Mouse (Mus musculus) thymus, postnatal 36 days (tissue): Measurements from ENCODE around the gene Akap12.

ENCODE experiments used
- DNase-seq, 2 experiments: peaks; one replicate each; pipeline ENCODE4 v3.0.0; 2022; ENCODE audit warnings: mixed read lengths in 2 of 2

The Akap12 gene

DNA sequence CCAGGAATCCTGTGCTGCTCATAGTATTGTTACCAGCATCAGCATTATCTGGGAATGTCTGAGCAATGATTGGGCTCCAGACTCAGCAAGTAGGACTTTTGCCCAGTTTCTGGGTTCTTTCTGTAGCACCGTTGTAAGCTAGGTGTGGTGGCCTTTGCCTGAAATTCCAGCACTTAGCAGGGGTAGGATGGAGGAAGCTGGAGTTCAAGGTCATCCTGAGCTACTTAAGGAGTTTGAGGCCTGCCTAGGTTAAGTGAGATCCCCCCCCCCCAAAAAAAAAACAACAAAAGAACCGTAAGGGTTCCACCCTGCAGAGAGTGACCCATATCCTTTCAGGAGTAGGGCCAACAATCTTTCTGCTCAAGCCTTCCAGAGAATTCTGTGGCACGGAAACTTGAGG is 98.4 kb downstream of the Akap12 start:
- DNase-seq, result no peak

DNA sequence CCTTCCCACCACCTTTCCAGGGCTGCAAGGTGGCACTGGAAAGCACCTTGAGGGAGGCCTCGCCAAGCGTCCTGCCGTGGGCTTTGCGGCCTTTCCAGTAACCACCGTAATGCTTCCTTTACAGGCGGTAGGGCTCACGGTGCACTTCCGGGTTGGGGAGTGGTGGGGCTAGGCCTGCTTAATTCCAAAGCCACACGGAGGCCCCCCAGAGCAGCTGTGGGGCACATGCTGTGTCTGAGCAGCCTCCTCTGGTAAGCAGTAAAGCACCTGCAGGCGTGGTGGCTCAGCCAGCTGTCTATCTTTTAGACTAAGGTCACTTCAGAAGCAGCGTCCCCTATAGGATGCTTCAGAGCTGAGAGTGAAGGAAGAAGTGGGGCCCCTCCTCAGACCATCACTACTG is 103.9 kb downstream of the Akap12 start:
- DNase-seq, result peak; percentile 28 to 59

DNA sequence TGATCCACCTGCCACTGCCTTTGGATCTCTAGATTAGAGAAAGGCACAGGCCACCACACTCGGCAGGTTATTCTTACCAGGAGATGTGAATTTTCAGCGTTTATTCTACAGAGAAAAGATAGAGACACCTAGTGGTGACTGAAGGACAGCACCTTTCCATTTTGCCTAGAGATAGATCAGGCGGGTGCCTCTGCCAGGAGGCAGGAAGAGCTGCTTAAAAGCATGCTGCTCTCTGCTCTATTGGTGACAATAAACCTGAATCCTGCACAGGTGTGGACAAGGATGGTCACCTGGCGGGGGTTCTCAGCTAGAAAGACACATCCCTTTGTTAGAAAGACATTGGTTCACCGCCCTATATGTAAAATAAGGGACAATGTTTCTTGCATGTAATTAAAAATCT is 105.8 kb downstream of the Akap12 start:
- peak in 1 of 2 experiments; percentile 35 for DNase-seq

DNA sequence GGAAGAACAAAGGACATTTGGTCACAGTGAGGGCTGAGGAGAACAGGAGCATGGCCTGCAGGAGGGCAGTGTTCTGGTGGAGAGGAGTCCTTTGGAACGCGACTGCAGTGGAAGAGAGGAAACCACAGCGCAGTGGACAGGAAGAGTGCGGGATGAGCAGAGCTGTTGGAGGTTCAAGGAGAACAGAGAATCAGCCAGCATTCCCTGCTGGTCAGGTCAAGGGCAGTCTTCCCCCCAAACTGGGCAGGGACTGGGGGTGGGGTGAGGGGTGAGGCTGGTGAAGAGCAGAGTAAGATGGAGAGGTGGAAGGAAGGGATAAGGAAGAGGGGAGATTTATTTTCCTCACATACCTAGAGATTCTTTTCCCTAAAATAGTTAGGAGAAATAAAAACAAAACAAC is 107.4 kb downstream of the Akap12 start:
- no peak for DNase-seq

DNA sequence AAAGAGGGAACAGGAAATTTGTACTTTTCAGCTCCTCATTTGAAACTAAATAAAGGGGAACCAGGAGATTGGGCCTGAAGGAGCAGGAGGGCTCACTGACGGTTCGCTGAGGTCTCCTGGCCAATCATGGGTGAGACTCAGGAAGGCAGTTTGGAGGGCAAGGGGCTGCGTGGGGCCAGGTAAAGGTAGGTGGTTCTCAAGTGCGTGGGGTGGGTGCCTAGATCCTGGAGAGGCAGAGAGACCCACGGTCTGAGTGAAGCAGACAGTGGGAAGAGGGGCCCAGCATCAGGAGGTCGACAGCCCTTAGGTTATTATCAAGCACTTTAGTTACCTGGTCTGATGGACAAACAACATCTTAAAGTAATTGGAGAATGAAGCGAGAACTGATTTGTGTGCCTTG is 108.1 kb downstream of the Akap12 start:
- no peak for DNase-seq

DNA sequence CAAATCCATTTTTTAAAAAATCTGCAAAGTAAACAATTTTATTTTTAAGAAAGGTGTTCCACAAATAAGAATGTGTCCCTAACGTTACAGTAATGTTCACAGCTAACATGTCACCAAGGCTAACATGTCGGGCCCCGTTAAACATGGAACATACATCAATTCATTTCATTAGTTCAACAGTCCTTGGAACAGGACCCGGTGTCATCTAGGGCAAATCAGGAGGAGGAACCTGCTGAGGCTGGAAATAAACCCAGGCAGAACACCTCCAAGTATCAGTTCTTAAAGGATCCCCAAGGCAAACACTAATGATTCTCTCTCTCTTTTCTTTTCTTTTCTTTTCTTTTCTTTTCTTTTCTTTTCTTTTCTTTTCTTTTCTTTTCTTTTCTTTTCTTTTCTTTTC is 108.6 kb downstream of the Akap12 start:
- no peak for DNase-seq

DNA sequence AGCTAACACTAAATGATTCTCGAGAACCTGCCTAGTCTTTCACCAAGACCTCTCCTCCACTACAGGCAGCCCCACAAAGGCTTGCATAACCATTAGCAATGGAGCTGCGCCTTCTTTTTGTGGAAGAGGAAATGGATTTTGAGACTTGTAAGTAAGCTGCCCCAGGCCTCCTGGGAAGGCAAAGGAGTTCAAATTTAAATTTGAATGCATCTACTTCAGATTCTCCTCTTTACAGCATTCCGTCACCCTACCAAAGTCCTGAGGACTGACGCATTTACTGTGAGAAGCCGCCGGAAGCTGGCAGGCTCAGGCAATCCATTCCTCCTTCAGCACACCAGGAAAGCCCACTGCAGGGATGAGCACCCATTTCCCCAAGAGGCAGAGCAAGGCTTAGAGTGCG is 109.1 kb downstream of the Akap12 start:
- no peak for DNase-seq

DNA sequence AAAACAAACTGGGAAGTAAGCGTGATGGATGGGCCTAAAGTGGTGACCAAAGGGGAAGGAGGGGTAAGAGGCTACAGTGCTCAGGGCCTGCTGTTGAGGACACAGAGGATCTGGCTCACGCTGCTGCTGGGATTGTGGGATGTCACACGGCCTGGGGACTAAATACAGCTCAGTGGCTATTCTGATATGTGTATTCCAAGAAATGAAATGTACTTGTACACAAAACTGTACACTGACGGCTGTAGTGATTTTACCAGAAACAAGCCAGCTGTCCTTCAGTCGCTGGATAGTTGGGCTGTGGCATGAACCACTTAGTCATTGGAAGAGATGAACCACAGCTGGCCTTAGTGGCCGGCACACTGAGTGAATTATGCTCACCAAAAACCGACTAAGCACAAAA is 110.3 kb downstream of the Akap12 start:
- no peak for DNase-seq

DNA sequence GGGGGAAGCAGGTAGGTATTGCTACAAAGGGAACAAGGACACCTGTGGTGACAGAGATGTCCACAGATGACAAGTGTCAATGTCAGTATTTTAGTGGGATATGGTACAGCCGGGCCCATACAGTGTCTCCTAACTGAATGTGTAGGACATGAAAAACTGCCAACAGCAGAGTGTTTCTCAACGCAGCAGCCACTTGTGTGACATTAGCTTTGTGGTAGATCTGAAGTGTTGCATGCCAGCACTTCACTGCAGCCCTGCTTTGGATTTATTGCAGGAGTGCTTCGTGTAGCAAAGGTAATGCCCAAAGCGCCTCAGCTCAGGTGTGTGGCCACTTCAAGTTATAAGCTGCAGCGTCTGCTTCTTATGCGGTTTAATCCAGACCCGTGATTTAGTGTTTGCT is 110.8 kb downstream of the Akap12 start:
- DNase-seq, result no peak

DNA sequence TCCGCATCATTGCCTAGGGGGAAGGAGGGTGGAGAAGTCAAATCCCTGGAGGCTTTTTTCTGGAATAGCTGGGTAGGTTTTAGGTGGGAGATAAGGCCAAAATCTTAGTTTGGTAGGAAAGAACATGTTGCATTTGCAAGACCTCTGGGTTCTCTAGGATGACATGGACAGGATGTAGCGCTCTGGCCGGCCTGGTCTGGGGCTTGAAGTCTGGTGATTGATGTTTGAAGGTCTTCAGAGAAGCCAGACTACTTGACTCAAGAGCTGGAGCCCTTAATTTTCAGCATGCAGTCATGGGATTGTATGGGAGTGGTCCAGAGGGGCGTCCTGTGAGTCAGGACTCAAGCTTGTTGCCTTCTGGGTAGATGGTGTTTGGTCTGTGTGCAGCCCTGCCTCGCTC is 114.6 kb downstream of the Akap12 start:
- DNase-seq, result no peak

DNA sequence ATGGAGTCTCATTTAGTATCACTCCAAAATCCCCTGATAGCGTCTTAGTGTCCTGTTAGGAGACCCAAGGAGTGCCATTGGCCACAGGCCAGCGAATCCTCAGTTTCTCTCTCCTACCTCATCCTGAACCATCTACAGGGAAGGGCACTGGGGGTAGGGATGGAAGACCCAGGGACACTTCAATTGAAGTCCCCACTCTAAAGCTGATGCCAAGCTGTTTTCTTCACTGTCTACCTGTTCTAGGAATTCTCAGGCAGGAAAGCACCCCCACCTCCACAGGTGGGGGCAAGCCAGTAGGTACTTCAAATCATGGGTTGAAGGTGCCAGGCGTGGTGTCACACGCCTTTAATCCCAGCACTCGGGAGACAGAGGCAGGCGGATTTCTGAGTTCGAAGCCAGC is 118.1 kb downstream of the Akap12 start:
- no peak for DNase-seq

DNA sequence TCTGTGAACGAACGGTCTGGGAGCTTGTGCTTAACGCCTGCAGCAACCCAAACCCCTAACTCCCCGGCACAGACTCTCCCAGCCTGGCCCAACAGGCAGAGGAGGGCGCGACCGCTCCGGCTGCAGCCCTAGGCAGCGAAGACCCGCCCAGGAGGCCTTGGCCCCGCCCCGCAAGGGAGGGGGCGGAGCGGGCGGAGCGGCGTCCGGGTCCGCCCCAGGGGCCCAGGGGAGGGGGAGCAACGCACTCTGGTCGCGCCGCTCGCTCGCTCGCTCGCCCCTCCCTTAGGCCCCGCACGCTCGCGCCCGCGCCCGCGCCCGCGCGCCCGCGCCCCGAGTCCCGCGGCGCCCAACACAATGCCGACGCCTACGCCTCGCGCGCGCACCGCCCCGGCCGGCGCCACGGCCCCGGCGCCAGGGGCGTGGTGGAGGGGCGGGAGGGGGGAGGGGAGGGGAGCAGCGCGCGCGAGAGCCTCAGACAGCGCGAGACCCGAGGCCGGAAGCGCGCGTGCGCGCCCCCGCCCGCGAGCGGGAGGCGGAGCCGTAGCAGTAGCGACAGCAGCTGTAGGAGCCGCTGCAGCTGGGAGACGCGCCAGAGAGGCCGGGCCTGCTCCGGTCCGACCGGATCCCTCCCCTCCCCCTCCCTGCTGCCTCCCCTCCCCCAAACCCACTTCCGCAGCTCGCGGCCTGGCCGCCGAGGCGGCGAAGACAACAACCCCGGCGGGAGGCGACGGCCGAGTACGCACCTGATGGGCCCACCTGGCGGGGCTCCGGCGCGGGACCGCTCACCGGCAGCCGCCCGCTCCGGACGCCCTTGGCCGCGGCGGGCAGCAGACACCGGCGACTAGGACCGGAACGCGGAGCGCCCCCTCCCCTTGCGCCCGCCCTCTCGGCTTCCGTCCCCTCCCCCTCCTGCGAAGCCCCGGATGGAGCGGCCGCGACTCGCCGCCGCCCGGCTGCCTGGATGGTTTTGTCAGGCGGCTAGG is 120.7 kb downstream of the Akap12 start:
- DNase-seq, result peak; percentile 93 to 97

DNA sequence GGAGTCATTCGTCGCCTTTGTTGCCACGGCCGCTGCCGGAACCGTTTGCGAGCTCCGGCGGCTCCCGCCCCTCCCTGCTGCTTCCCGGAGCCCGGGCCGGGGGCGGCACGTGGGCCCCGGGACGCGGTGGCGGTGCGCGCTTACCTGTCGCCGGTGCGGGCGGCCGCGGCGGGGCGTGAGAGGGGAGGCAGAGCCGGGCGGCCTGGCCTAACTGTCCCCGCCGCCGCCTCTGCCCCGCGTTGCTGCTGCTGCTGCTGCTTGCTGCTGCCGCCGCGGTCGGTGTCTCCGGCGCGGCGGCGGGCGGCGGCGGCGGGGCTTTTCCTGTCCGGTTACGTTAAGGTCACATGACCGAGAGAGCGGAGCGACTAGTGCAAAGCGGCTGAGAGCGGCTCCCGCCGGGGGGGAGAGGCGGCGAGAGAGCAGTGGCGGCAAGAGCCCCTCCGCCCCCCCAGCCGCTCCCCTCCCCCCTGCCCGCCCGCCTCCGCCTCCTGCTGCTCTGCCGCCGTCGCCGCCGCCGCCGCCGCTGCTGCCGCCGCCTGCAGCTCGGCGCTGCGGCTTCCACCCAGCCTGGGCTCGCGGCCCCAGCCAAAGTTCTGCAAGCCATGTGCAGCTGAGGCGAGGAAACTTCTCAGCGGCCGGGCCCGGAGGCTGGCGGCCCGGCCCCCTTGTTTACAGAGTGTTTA is 121.7 kb downstream of the Akap12 start, which contains the start of gene Zbtb2:
Gene Zbtb2 (minus strand): TSS at position 408 of the 683 bp plus-strand sequence.
- DNase-seq, result peak; percentile 69 to 82

DNA sequence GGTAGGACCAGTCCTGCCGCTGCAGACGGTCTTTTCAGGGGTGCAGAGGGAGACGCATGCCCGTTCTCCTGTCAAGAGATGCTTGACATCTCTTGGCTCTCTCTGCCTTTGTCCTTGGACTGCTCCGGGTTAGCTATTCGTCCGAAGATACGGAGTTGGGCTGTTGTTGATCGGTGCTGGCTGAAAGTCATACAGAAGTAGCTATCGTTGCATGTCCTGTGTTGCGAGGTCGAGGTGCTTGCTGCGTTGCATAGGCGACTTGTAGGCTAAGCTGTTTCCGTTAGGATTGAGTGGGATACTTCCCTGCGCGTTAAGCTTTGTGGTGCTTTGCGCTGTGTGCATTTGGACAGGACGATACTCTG is 122.2 kb downstream of the Akap12 start:
- no peak for DNase-seq

DNA sequence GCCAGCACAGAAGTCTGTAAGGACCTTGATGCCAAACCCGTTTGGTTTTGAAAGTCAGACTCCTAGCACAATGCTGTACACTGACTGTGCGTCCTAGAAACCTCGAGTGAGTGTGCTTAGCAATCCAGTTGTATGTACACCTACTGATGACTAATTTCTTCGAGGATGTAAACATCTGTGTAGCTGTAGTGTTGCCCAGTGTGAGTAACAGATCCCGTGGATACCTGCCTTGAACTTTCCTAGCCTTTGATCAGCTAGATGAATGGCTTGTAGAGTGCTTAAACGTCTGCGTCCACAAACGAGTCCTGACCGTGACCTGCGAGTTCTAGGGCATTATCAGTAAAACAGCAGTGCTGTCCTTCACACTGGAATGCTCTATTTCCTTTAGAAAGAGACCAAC is 122.9 kb downstream of the Akap12 start:
- no peak for DNase-seq

DNA sequence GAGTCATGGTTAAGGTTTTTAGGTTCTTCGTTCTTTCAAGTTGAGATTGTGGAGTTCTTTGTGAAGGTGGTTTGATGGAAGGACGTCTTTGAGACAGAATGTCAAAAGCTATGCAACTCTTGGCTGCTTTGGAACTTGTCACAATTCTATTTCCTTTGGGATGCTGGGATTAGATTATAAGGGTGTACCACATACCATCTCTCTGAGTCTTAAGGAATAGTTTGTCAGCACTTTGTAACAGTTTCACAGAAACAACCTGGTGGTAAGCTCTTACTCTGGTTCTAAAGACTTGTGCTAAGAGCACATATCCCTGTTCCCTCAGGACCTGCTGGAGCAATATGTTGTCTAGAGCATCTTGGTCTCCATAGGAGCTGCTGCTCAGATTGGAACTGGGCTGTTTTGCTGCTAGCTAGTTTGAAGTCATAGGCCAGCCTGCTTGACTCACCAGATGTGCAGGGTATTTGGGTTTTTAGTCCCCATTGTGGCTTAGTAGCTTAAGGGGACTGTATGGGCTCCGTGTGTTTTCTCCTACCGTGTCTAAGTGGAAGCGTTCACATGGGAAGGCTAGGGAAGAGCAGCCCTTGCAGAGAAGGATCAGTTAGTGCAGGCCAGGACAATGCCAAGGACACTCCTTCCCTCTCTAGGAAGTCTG is 123.4 kb downstream of the Akap12 start:
- no peak for DNase-seq

DNA sequence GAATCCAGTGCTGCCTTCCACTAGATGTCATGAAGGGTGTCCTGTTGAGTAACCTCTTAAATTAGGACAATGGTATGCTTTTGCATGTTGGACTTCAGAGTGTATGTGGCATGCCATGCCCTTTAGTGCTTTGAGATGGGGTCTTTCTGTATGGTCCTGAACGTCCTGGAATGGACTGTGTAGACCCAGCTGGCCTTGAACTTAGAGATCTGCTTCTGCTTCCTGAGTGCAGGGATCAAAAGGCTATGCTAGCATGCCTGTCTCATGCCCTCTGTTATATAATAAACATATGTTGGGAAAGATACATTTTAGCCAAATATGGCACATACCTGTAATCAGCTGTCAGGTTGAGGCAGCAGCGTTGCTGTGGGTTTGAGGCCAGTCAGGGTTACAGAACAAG is 124.4 kb downstream of the Akap12 start:
- no peak for DNase-seq

DNA sequence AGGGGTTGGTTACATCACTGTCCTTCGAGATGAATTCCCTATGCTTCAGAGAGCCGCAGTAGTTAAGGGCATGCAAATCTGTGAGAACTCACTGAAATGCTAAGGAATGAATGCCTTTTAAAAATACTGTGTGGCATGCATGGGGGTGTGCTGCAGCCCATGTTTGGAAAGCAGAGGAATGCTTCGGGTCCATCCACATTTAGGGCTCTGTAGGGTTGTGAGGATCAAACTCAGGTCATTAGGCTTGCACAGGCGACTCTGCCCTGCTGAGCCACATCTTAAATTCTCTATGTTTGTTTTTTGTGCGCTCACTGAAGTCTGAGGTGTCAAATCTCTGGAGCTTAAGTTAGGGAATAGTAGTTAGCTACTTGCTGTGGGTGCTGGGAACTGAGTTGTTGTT is 124.9 kb downstream of the Akap12 start:
- DNase-seq, result no peak

DNA sequence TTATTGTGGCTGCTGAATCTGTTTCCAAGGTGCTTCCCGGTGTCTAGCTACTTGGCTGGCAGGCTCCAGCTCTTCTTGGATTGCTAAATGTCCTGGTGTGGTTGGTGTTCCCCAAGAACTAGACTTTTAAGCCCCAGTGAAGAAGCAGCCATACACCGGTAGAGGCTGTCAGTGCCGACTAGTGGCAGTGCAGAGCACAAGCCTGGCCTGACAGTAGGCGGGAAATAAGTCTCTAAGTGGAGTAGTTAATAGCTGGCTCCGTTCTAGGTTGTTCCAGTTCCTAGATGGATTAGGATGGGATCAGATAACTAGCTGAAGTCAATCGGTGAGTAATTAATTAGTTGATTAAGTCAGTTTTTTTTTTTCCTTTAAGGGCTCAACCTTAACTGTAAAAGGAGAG is 125.7 kb downstream of the Akap12 start:
- DNase-seq, result peak; percentile 29 to 47

DNA sequence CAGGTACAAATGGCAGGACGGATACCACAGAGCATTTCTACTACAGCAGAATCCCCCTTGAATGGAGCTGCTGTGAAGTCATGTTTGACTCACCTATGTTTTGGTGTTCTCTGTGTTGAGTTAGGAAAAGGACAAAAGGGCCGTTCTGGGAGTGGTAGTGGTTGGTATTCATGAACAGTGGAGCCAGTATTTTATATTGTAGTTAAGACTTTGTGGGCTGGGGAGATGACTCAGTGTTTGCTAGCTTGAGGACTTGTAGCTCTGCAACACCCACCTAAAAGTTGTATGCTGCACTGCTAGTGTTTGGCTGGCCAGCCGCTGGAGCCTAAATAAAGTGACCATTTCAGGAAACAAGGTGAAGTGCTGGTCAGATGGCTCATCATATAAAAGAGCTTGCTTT is 129.1 kb downstream of the Akap12 start:
- DNase-seq, result no peak

DNA sequence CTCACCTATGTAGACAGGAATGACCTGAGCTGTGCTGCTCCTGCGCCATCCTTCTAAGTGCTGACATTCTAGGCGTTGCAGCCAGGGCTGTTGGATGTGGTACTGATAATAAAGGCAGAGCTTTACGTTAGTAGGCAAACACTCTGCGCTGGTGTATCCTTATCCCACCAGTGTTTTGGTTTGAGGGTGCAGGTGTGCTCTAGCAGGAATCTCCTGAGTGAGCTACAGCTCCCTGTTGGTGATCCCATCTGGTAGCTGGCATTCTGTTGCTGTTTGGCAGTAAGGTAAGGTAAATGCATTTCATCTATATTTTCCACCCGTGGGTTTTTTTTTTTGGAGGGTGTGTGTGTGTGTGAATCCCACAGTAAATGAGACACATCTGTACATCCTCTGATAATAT is 131.9 kb downstream of the Akap12 start:
- DNase-seq, result no peak

DNA sequence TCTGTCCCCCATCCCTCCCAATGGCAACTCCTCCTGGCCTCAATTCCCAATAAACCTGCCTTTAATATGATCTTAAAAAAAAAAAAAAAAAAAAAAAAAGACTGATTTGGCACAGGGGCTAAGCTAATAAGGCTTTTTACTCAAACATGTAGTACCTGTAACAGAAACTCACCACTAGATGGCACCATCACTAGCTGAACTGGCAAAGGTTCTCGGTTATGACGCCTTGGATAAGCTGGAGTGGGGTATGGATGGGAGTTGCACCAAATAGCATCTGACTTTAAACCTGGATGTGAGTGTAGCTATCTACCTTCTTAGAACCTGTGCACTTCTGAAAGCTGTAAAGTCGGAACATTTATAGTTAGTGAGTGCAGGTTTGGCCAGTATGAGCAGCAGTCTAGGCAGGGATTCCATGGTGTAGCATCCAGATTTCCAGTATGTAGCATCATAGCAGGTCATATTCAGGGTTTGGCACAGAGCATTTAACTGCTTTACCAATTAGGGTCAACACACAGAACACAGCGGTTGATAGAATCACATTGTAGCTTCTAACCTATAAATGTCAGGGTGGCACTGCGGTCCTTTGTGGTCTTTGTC is 138.8 kb downstream of the Akap12 start:
- DNase-seq, result no peak

DNA sequence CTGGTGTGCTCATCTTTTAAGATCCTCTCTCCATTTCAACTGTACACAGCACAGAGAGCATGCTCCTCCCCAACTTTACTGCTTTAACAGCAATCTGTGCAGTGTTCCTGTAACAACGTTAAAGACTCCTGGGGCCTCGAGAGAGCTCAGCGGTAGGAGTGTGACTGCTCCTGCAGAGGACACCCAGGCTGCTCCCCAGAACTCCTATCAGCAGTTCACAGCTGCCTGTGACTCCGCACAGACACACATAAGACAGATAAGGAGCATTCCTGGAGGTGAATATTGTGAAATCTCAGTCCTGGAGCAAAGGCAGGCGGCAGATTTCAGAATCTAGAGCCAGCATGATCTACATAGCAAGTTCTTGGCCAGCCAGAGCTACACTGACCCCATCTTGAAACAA is 139.3 kb downstream of the Akap12 start:
- DNase-seq, result no peak
